Mouse (Mus musculus) cerebellum, adult 8-10 months (tissue): ENCODE results near the gene Adm.
A peak's percentile ranks its signal among the peaks of the same experiment; 100 is the strongest.
"Not testable (repeated sequence)": the region's sequence is repeated elsewhere in the genome, so short reads cannot be mapped to it uniquely, and the experiment has no call there.

Experiments
- DNase-seq: peaks from one replicate; pipeline ENCODE4 v3.0.0; 2022

Adm gene

GRCm38 (mm10) chr7:110629892-110630666 lies 2.6 kb downstream of the Adm start:
- peak; percentile 87 for DNase-seq

- no peak for DNase-seq
These were observed 3.9 kb downstream of the Adm start for GRCm38 (mm10) chr7:110631136-110631888.

GRCm38 (mm10) chr7:110635929-110636328 lies 8.5 kb downstream of the Adm start:
- no peak for DNase-seq

GRCm38 (mm10) chr7:110636559-110636958 lies 9.1 kb downstream of the Adm start:
- no peak for DNase-seq

- DNase-seq = no peak
These were observed 11.0 kb downstream of the Adm start for GRCm38 (mm10) chr7:110638305-110639110.

GRCm38 (mm10) chr7:110639291-110639915 lies 11.9 kb downstream of the Adm start:
- DNase-seq = no peak

- not testable (repeated sequence) for DNase-seq
These were observed 12.5 kb downstream of the Adm start for GRCm38 (mm10) chr7:110639958-110640357.

GRCm38 (mm10) chr7:110645311-110645710 lies 17.9 kb downstream of the Adm start:
- peak; percentile 74 for DNase-seq

- DNase-seq = no peak
These were observed 18.4 kb downstream of the Adm start for GRCm38 (mm10) chr7:110645859-110646258.

- no peak for DNase-seq
These were observed 19.3 kb downstream of the Adm start for GRCm38 (mm10) chr7:110646611-110647407.

GRCm38 (mm10) chr7:110647559-110648454 lies 20.3 kb downstream of the Adm start:
- no peak for DNase-seq

GRCm38 (mm10) chr7:110648455-110649085 lies 21.1 kb downstream of the Adm start:
- no peak for DNase-seq

GRCm38 (mm10) chr7:110649133-110649987 lies 21.9 kb downstream of the Adm start:
- no peak for DNase-seq

- DNase-seq = no peak
These were observed 23.0 kb downstream of the Adm start for GRCm38 (mm10) chr7:110650491-110650890.

- no peak for DNase-seq
These were observed 23.6 kb downstream of the Adm start for GRCm38 (mm10) chr7:110651091-110651490.

GRCm38 (mm10) chr7:110655230-110655629 lies 27.8 kb downstream of the Adm start:
- DNase-seq = no peak

GRCm38 (mm10) chr7:110655966-110656365 lies 28.5 kb downstream of the Adm start:
- no peak for DNase-seq

- DNase-seq = no peak
These were observed 31.0 kb downstream of the Adm start for GRCm38 (mm10) chr7:110658378-110658928.

GRCm38 (mm10) chr7:110666537-110666936 lies 39.1 kb downstream of the Adm start:
- DNase-seq = no peak
